Mouse (Mus musculus) ES-Bruce4 (cell line): ENCODE data around the gene Dbnl. TPM values are rescaled to one million over a fixed set of nuclear protein-coding genes. Genes with fewer than 3 reads are reported as not detected.

Experiments used
- H3K27ac ChIP-seq: 2 replicates; pipeline ENCODE4 v1.5.1; 2012; ENCODE audit warnings: low read length, inconsistent platforms; ENCODE audit not compliant: insufficient read depth
- H3K27me3 ChIP-seq: 2 replicates; pipeline ENCODE4 v1.6.1; 2012; ENCODE audit warnings: mild to moderate bottlenecking, low read length, inconsistent platforms; ENCODE audit not compliant: control insufficient read depth, poor library complexity, insufficient read depth, severe bottlenecking
- H3K36me3 ChIP-seq: 2 replicates; pipeline ENCODE4 v1.6.1; 2012; ENCODE audit warnings: inconsistent platforms, mild to moderate bottlenecking, low read length, moderate library complexity; ENCODE audit not compliant: control insufficient read depth, poor library complexity, insufficient read depth, severe bottlenecking
- H3K4me1 ChIP-seq: one replicate; pipeline ENCODE4 v1.8.1; 2011; ENCODE audit warnings: low read length; ENCODE audit not compliant: control insufficient read depth, insufficient read depth
- H3K4me3 ChIP-seq: 2 replicates; pipeline ENCODE4 v1.5.1; 2011; ENCODE audit warnings: low read depth, mild to moderate bottlenecking, low read length
- H3K9ac ChIP-seq: 2 replicates; pipeline ENCODE4 v1.6.1; 2012; ENCODE audit warnings: low read depth, mild to moderate bottlenecking, inconsistent platforms; ENCODE audit not compliant: poor library complexity, severe bottlenecking
- H3K9me3 ChIP-seq: replicated peaks from 2 replicates; pipeline ENCODE4 v1.6.1; 2012; ENCODE audit warnings: mild to moderate bottlenecking, low read length, inconsistent platforms; ENCODE audit not compliant: control insufficient read depth, poor library complexity, insufficient read depth, severe bottlenecking
- CTCF ChIP-seq: IDR thresholded peaks from one replicate; pipeline ENCODE4 v1.8.1; 2011; ENCODE audit warnings: low read depth, low read length
- EP300 ChIP-seq: IDR thresholded peaks from 2 replicates; pipeline ENCODE4 v1.6.1; 2011; ENCODE audit warnings: low read depth, low read length; ENCODE audit not compliant: insufficient read depth
- POLR2A ChIP-seq: IDR thresholded peaks from one replicate; pipeline ENCODE4 v1.8.1; 2011; ENCODE audit warnings: low read length; ENCODE audit not compliant: insufficient read depth
- polyA plus RNA-seq: library from polyadenylated mRNA; stranded (reverse); fragments of >200 nt; gene quantifications from 2 replicates; pipeline ENCODE4 v1.2.4, GENCODE M21; 2011; ENCODE audit warnings: low read depth; ENCODE audit not compliant: missing spikeins, insufficient read depth, insufficient read length

Dbnl gene
- polyA plus RNA-seq, 1 experiment: 27.4 TPM

GRCm38 (mm10) chr11:5837251-5838246 lies 49.3 kb downstream of the Dbnl start, which contains the start of gene Polm:
Gene Polm (minus strand): TSS chr11:5838016.
- Histone ChIP-seq H3K9me3 (peaks cover 19% of the 10 kb centered on the region), H3K4me1 (no peaks in the 10 kb centered on the region), H3K36me3 (peaks cover 3% of the 10 kb centered on the region; the same call in 1 of the 2 replicates), H3K27me3 (no peaks in the 10 kb centered on the region), H3K27ac (peak within 1 kb of the TSS; percentile 10; the same call in 1 of the 2 replicates), H3K4me3 (peak within 1 kb of the TSS; percentile 68), H3K9ac (peak within 1 kb of the TSS; percentile 82)
- TF ChIP-seq POLR2A: peak; percentile 48
- peak; percentile 43 for TF ChIP-seq CTCF
- no peak for TF ChIP-seq EP300

DNA sequence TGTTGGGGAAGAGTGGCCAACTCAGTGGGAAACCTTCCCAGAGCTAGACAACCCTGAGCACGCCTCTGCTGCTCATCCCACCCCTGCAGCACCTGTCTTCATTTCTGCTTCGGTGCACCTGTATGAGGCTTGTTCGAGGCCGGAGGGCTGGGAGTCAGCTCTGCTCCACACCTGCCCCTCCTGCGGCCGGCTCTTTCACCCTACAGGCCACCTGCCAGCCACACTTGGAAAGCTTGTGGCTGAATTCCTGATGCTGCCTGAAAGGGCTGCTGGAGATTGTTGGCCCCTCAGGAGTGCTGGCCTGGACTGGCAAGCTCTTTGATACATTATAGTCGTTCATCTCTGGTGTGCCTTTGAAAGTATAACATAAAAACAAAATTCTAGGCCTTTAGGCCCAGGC lies 52.1 kb downstream of the Dbnl start:
- no peak overlapping the region for H3K4me3 ChIP-seq
- no peaks in the 10 kb centered on the region for H3K36me3 ChIP-seq
- no peaks in the 10 kb centered on the region for H3K4me1 ChIP-seq
- peaks cover 32% of the 10 kb centered on the region for H3K9me3 ChIP-seq
- TF ChIP-seq EP300: no peak
- no peak for TF ChIP-seq CTCF
- no peak for TF ChIP-seq POLR2A
- no peak overlapping the region for H3K9ac ChIP-seq
- no peaks in the 10 kb centered on the region for H3K27me3 ChIP-seq
- no peak overlapping the region for H3K27ac ChIP-seq

GRCm38 (mm10) chr11:5841751-5842150 lies 53.5 kb downstream of the Dbnl start:
- H3K9ac ChIP-seq: no peak overlapping the region
- no peaks in the 10 kb centered on the region for H3K36me3 ChIP-seq
- no peak overlapping the region for H3K4me3 ChIP-seq
- H3K9me3 ChIP-seq: peaks cover 32% of the 10 kb centered on the region
- TF ChIP-seq POLR2A: no peak
- no peak for TF ChIP-seq CTCF
- no peak for TF ChIP-seq EP300
- no peaks in the 10 kb centered on the region for H3K4me1 ChIP-seq
- H3K27me3 ChIP-seq: no peaks in the 10 kb centered on the region
- no peak overlapping the region for H3K27ac ChIP-seq

DNA sequence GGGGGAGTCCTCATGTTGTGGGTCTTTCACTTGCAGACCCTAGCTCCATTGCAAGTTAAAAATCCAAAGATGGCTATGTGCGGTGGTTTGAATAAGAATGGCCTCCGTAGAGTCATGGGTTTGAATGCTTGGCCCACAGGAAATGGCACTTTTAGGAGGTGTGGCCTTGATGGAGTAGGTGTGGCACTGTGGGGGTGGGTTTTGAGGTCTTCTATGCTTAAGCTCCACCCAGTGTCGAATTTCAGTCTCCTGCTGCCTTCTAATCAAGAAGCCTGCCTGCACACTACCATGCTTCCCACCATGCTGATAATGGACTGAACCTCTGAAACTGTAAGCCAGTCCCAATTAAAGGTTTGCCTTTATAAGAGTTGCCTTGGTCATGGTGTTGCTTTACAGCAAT lies 54.8 kb downstream of the Dbnl start:
- no peak overlapping the region for H3K4me3 ChIP-seq
- H3K9me3 ChIP-seq: peaks cover 32% of the 10 kb centered on the region
- no peak overlapping the region for H3K27ac ChIP-seq
- no peak overlapping the region for H3K9ac ChIP-seq
- TF ChIP-seq CTCF: no peak
- no peak for TF ChIP-seq EP300
- H3K36me3 ChIP-seq: no peaks in the 10 kb centered on the region
- H3K27me3 ChIP-seq: no peaks in the 10 kb centered on the region
- no peaks in the 10 kb centered on the region for H3K4me1 ChIP-seq

- Histone ChIP-seq H3K4me1 (peaks cover 2% of the 10 kb centered on the region), H3K27me3 (no peaks in the 10 kb centered on the region), H3K9me3 (peaks cover 17% of the 10 kb centered on the region), H3K4me3 (no peak overlapping the region), H3K36me3 (no peaks in the 10 kb centered on the region), H3K9ac (no peak overlapping the region), H3K27ac (no peak overlapping the region)
- TF ChIP-seq CTCF (no peak), POLR2A (no peak), EP300 (no peak)
Measured at GRCm38 (mm10) chr11:5846639-5847345, 58.5 kb downstream of the Dbnl start.

- Histone ChIP-seq H3K27me3 (no peaks in the 10 kb centered on the region), H3K36me3 (no peaks in the 10 kb centered on the region), H3K4me3 (no peak overlapping the region), H3K9me3 (peaks cover 4% of the 10 kb centered on the region), H3K4me1 (peaks cover 2% of the 10 kb centered on the region), H3K27ac (no peak overlapping the region), H3K9ac (no peak overlapping the region)
- no peak for TF ChIP-seq CTCF
- no peak for TF ChIP-seq POLR2A
- no peak for TF ChIP-seq EP300
Measured at GRCm38 (mm10) chr11:5848741-5849140, 60.5 kb downstream of the Dbnl start.
